Mouse (Mus musculus): ENCODE data around the gene Insm1.

Gene Insm1

DNA sequence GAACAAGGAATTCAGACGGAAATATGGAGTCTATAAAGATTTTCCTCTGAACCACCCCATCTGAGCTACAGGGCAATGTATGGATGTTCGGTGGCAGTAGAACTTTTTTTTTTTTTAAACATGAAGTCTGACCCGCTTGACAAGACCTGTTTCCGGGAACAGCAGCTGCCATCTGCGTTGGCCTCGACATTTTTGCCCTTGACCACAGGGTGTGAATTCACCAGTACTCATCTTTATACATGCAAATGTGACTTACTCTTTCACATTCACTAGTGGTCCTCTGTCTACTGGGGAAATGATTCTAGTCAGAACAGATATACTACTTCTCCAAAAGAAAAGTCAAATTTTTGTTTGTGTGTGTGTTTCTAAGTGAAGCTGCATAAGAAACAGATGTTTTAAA, 4.1 kb downstream of the Insm1 start:
- no peak for DNase-seq

GRCm38 (mm10) chr2:146226484-146226883, 4.8 kb downstream of the Insm1 start:
- DNase-seq: no peak

DNA sequence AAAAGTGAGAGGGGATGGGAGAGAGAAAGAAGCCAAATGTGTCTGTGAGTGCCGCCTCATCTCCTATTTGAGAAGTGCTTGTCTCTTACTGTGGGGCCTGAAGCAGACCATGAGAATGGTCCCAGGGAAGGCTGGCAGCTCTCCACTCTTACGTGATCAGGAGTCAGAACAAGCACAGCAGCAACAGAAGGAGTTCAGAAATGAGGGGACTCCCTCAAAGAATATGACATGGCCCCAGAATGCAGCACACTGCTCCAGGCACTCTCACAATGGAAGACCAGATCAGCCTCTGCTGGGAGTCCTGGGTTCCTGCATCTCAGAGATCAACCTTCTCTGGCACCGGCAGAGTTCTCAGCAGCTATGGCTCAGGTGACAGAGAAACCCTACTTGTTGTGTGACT, 5.9 kb downstream of the Insm1 start:
- no peak for DNase-seq

GRCm38 (mm10) chr2:146228435-146228834, 6.7 kb downstream of the Insm1 start:
- DNase-seq: no peak

- no peak for DNase-seq
These were observed 9.8 kb downstream of the Insm1 start for GRCm38 (mm10) chr2:146231485-146231884.

DNA sequence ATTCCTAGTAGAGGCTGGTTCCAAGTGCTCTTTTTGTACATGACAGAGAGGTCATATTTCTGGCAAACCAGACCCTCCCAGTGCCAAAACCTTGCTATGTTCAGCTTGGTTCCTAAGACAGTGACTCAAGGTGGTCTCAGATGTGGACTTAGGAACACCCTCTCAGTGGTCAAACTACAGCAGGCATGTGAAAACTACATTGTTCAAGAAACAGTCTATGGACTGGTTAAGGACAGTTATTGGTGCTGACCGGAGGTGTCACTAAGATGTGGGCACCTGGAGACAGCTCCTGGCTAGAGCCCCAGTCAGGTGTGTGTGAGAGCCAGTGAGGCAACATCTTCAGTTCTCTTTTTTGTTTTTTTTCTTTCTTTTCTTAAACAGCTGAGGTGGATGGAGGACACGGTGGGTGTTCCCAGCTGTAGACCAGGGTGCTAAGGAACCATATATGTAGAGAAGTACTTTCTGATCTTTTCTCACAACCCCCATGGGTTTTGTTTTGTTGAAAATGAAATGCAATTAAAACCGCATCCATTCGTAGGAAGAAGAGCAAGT, 17.6 kb downstream of the Insm1 start:
- DNase-seq: no peak

- no peak for DNase-seq
These were observed 22.3 kb downstream of the Insm1 start for GRCm38 (mm10) chr2:146244049-146244448.

DNA sequence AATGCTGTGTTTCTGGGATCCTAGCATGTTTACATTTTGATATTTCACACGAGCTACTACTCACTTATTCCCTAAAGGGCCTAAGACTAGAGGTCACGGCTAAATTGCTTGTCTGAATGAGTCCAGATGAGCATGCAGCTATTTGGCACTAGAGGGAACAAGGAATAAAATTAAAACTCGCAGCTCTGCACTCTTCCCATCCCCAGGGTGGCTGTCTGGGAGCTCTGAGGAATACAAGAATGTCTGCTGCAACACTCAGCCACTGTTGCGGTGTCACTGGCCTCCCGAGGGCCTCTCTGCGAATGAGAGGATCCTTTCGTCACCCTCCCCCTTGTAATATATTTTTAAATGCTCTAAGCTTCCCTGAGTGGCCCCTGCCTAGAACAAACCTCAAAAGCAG, 23.7 kb downstream of the Insm1 start:
- DNase-seq: no peak

DNA sequence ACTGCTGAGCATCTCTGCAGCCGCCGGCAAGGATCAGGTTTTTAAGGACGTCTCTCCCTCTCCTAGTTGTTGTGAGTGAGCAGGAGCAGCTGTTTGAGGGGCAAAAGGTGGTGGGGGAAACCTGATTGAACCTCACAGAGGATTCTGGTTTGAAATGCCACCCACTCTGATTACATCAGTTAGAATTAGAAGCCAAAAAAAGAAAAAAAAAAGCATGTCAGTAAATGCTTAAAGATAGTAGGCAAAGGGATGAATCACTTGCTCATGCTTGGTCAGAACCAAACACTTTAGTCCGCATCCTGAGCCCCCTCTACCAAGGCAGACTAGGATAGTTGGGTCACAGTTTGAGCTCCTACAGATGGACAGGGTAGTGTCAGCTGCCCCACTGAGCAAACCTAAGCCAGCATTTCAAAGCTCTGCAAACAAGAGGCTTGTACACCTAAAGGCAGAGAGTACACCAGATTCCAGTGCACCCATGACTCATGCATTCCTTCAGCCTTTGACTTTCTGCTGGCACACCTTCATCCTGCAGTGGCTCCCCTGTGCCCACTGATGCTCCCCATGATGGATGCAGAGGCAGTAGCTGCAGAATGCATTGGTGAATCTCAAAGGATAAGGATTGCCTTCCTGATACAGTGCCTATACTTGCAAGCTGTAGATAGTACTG, 24.8 kb downstream of the Insm1 start:
- DNase-seq: no peak

- no peak for DNase-seq
These were observed 25.9 kb downstream of the Insm1 start for GRCm38 (mm10) chr2:146247576-146247975.

DNA sequence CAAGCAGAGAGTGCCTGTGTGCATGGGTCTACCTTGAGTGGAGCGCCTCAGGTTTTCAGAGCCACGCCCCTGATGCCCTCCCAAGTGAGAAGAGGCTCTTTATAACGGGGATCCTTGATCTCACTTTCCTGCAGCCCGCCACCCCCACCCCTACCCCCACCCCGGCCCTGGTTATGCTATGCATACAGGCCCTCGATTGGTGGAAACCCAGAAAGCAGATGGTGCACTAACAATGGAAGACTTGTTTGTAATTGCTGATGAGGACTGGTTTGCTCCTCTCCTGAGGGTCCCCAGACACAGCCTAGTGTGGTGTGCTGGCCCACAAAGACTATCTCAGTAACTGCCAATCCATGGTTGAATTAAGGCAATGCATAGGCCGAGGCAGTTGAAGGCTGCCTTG, 27.3 kb downstream of the Insm1 start:
- DNase-seq: no peak

- no peak for DNase-seq
These were observed 28.6 kb downstream of the Insm1 start for GRCm38 (mm10) chr2:146250236-146250904.

DNA sequence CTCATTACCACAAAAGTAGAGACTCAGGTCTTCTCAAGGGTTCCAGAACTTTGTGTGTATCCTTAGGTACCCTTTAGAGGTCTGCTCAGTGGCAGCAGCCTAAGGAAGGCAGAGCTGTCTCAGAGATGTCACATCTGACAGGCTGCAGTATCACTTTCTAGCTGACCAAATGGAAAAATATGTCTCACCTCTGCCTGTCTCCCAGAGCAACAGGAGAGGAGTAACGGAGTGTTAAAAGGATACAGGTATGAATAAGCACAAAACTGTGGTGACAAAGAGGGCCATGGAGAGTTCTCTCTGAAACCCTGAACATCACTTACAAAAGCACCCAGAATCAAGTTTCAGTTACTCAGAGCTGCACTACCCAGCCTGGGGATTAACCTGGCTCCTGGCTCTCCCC, 32.7 kb downstream of the Insm1 start:
- no peak for DNase-seq

GRCm38 (mm10) chr2:146255636-146256035, 33.9 kb downstream of the Insm1 start:
- DNase-seq: no peak

DNA sequence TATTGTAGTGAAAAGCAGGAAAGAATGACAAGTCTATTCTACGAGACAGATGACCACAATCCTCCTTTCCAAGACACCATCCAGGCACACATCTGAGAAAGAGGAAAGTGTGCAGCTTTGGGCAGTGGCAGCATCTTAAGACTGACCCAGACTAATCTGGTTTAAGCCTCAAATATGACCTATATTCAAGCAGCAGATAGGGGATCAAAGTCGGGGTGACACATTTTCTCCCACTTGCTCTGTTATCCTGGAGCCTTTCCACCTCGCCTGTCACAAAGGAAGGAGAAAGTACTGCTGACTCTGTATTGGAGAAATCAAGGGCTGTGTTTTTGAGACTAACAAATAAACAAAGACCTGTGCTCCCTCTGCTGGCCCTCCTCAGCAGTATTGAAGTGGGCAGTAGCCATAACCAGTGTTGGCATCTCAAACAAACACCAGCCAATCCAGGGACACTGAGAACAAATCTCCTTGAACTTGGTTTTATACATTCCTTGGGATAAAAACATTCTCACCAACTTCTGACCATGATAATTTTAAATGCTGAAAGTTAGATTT, 34.7 kb downstream of the Insm1 start:
- no peak for DNase-seq

GRCm38 (mm10) chr2:146257037-146257436, 35.3 kb downstream of the Insm1 start:
- DNase-seq: no peak

DNA sequence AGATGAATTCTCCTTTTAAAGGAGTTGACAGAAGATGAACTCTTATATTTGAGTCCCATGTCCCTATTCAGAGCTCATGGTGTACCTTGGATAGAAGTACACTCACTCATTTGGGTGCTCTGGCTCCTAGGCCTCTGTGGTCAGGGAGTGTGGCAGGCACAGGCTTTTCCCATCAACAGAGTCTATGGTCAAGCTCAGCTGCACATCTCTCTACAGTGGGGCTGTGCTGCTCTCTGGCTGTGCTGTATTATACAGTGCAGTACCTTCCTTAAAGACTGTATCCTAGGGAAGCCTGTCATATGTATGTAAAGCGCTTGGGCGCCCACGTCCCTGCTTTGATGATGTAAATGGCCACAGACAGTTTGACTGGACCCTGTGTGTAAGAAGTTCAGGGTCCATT, 35.9 kb downstream of the Insm1 start:
- no peak for DNase-seq

DNA sequence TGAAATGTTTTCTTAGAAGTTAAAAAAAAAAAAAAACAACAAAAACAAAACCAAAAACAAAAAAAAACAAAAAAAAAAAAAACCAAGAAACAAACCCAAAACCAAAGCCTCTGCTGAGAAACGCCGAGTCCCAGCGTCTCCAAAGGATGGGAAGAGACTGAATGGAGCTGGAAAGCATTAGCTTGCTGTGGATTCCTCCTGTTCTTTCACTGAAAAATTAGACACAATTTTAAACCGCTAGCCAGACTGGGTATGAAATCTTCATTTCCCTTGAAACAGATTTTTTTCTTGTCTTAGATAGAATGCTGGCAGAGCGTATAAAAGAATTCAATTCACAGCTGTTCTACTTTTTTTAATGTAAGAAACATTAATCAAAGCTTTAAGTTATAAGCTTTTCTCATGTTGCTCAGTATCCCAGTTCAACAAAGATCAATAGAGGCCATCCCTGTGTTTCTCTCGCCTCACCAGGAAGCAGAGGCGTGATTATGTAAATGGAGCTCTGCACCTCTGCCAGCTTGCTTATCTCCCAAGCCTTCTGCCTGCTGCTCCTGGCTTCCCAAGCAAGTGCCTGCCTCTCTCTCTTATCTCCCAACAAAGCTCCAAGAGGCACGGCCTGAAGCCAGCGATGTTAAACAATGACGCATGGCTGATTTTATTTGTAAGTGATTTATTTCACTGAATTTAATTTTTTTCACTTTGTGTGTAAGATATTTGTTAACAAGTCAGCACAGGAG, 37.2 kb downstream of the Insm1 start:
- no peak for DNase-seq

GRCm38 (mm10) chr2:146259787-146260560, 38.3 kb downstream of the Insm1 start:
- DNase-seq: no peak

GRCm38 (mm10) chr2:146261146-146261545, 39.4 kb downstream of the Insm1 start:
- DNase-seq: no peak

DNA sequence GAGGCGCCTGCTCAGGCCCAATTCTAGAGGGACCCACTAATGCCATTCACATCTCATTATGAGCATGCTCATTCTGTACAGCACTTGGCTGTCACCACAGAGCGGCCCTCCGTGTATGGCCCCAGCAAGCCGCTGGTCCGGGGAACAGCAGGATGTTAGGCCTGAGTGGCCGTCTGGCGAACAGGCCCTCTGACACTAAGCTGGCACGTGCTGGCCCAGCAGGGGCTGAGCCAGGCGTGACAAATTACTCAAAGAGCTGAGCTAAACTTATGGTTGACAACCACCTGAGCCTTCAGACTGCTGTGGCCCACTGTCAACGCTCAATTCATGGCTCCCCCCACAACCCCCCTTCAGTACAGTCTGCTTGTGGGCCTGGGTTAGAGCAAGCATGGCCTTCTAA, 40.5 kb downstream of the Insm1 start:
- DNase-seq: no peak

DNA sequence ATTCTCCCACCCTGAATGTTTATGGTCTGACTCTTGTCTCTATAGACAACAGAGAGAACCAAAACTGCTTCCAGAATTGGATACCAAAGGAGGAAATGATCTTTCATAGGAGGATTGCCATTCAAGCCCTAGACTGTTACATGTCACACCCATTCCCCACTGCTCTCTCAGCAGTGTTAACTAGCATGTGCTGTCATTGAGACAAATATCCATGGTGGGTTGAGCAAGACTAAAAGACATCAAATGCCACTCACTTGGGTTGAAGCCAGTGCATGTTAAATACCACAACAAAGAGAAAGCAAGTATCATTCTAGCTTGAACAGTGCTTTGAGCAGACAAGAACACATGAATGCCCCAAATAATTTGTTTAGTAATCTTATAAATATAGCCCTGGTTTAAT, 41.2 kb downstream of the Insm1 start:
- no peak for DNase-seq

DNA sequence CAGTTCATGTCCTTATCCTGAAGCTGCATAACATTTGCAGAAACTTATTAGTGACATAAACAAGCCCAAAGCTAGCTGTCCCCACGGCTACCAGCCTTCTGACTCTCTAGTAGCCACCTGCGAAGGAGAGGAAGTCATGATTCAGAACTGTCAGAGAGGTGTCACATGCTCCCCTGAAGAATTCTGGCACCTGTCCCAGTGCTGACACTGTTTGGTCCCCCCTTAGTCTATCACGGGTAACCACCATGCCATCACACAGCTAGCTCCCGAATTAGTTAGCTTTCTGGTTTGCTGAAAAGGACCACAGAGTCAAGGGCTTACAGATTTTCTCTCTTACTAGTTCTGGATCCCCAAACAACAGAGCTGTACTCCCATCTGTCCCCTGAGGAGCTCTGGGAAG, 43.3 kb downstream of the Insm1 start:
- DNase-seq: no peak

Measured in thymus, adult 18-20 months (tissue).